Mouse (Mus musculus) ovary, adult 10 weeks (tissue): Measurements from ENCODE around the gene Trpc5. TPM values are rescaled to one million over a fixed set of nuclear protein-coding genes. Genes with fewer than 3 reads are reported as not detected.

Experiments
- polyA plus RNA-seq: library from polyadenylated mRNA; stranded (reverse); fragments of 350-450 nt; fragmentation: Illumina TruSeq; extraction: RNeasy Lipid Tissue Mini Kit (QIAGEN cat#74804); gene quantifications from one replicate; pipeline ENCODE4 v1.2.3, GENCODE M21; 2014

The Trpc5 gene
- polyA plus RNA-seq = 0.88 TPM

DNA sequence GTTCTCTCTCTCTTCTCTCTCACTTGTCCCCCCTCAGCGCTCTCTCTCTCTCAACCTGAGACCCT, at the start of gene Trpc5:
TSS of gene Trpc5 (minus strand) at position 39 of the 65 bp plus-strand sequence.

DNA sequence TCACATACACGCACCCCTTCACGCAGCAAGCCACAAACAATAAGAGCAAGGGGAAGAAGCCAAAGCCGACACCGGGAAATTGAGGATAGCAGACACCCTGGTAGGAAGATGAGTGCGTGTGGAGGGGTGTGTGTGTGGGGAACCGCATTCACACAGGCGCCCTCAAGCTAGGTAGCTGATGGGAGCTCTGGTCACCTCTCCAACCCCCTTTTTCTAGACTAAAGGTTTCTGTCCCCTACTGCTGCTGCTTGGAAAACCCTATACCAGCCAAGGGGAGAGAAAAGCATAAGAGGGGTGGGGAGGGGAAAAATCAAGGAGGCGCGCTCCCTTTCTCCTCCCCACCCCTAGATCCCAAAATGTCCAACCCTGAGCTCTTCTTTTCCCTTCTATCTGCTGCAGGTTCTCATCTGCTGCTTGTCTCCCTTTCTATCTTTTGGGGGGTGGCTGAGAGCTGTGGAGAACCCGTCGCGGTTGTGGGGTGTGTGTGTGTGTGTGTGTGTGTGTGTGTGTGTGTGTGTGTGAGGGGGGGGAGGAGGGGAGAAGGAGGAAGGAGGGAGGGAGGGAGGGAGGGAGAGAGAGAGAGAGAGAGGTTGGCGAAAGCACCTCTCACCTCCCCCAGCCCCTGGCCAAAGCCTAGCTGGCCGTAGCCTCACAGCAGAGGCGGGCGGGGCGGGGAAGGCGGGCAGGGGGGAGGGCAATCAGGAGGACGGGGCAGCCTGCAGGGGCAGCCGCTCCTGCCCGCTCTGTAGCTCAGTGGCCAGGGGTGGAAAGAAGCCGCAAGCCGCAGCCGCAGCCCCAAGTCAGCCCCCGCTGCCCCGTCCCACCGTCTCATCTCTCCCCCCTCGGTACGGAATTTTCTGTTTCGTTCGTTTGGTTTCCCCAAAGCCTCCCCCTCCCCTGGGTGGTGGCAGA, 483 bp upstream of the Trpc5 start, which contains the start of gene Rtl4:
TSS of gene Rtl4 (plus strand) at position 701 of the 912 bp plus-strand sequence.

DNA sequence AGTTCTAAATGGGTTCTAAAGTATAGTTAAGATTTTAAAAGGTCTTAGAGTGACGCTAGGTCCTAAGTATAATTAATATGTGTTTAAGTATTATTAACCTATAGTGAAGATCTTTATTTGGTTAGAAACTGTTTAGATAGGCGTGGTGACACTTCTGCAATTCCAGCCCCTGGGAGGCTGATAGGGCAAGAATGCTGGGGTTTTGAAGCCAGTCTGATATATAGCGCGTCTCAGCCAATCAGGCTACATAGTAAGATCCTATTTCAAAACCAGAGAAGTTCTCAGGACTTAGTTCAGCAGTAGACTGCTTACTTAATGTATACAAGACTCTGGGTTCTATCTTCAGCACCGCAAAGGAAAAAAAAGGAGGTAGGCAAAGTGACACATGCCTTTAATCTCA, 231.7 kb downstream of the Trpc5 start, which contains the start of gene Trpc5os:
TSS of gene Trpc5os (plus strand) at position 301 of the 400 bp plus-strand sequence.

Other genes starting within 250 kb of the Trpc5 start
- gene Trpc5os, start 231.6 kb downstream of the Trpc5 start, polyA plus RNA-seq = 0.46 TPM
- 10.9 TPM for gene Rtl4, start 727 bp upstream of the Trpc5 start, polyA plus RNA-seq